Mouse (Mus musculus) heart, postnatal 25 days (tissue): ENCODE data around the gene Olfr65. TPM values are rescaled to one million over a fixed set of nuclear protein-coding genes. Genes with fewer than 3 reads are reported as not detected.

ENCODE experiments used
- total RNA-seq, 2 experiments: library from RNA; stranded (reverse); gene quantifications; 2 replicates each; pipeline ENCODE4 v1.2.3; 2021

Gene Olfr65
- total RNA-seq, 2 experiments from 2014 or later = not detected

Other genes with a start within 250 kb of the Olfr65 start
- not detected for gene Olfr623, start 239.8 kb upstream of the Olfr65 start, total RNA-seq
- gene Olfr624, start 232.3 kb upstream of the Olfr65 start, total RNA-seq = not detected
- gene Olfr625-ps1, start 220.8 kb upstream of the Olfr65 start, total RNA-seq = not detected
- gene Olfr243, start 188.8 kb upstream of the Olfr65 start, total RNA-seq = not detected
- not detected for gene Olfr628, start 173.1 kb upstream of the Olfr65 start, total RNA-seq
- gene Olfr629, start 158.5 kb upstream of the Olfr65 start, total RNA-seq = not detected
- not detected for gene Olfr630, start 146.2 kb upstream of the Olfr65 start, total RNA-seq
- gene Olfr69, start 131.9 kb upstream of the Olfr65 start, total RNA-seq = not detected
- gene Olfr68, start 123.8 kb upstream of the Olfr65 start, total RNA-seq = not detected
- gene Olfr67, start 111.7 kb upstream of the Olfr65 start, total RNA-seq = not detected
- 1,000 to 10,000 TPM; 1,406 to 3,005 TPM for gene Hbb-bt, start 89.5 kb upstream of the Olfr65 start, total RNA-seq
- over 10,000 TPM in 1 of 2 experiments, 1,000 to 10,000 TPM in 1; 9,976 to 23,536 TPM for gene Hbb-bs, start 75.4 kb upstream of the Olfr65 start, total RNA-seq
- not detected for gene Hbb-bh2, start 63.0 kb upstream of the Olfr65 start, total RNA-seq
- not detected for gene Hbb-bh1, start 60.3 kb upstream of the Olfr65 start, total RNA-seq
- not detected for gene Hbb-y, start 50.3 kb upstream of the Olfr65 start, total RNA-seq
- not detected for gene Olfr66, start 17.2 kb upstream of the Olfr65 start, total RNA-seq
- not detected for gene Olfr64, start 9.0 kb upstream of the Olfr65 start, total RNA-seq
- gene Olfr631, start 25.3 kb downstream of the Olfr65 start, total RNA-seq = not detected
- not detected for gene Olfr632, start 30.9 kb downstream of the Olfr65 start, total RNA-seq
- gene Olfr633, start 41.0 kb downstream of the Olfr65 start, total RNA-seq = not detected
- gene Olfr635, start 67.7 kb downstream of the Olfr65 start, total RNA-seq = not detected
- gene Olfr638, start 95.3 kb downstream of the Olfr65 start, total RNA-seq = not detected
- not detected for gene Olfr639, start 113.8 kb downstream of the Olfr65 start, total RNA-seq
- not detected for gene Olfr640, start 122.1 kb downstream of the Olfr65 start, total RNA-seq
- not detected for gene Olfr641, start 132.0 kb downstream of the Olfr65 start, total RNA-seq
- not detected for gene Olfr642, start 149.2 kb downstream of the Olfr65 start, total RNA-seq
- not detected for gene 4930516K23Rik, start 158.0 kb downstream of the Olfr65 start, total RNA-seq
- gene Olfr644, start 168.4 kb downstream of the Olfr65 start, total RNA-seq = not detected
- not detected for gene Olfr645, start 182.0 kb downstream of the Olfr65 start, total RNA-seq
- not detected for gene Olfr646, start 201.4 kb downstream of the Olfr65 start, total RNA-seq
- not detected for gene Ubqln5, start 226.3 kb downstream of the Olfr65 start, total RNA-seq
- not detected for gene Olfr643, start 233.9 kb downstream of the Olfr65 start, total RNA-seq
- gene Ubqln3, start 239.8 kb downstream of the Olfr65 start, total RNA-seq = not detected
- gene Ubqlnl, start 247.1 kb downstream of the Olfr65 start, total RNA-seq = not detected